Mouse (Mus musculus) central nervous system, embryonic 11.5 days (tissue): ENCODE measurements around the gene Olfr1034. TPM values are rescaled to one million over a fixed set of nuclear protein-coding genes. Genes with fewer than 3 reads are reported as not detected.

ENCODE experiments used
- polyA plus RNA-seq: library from polyadenylated mRNA; depleted of rRNA; stranded (reverse); fragments of >200 nt; gene quantifications from 2 replicates; pipeline ENCODE4 v1.2.3, GENCODE M21; 2012; rRNA removed

Gene Olfr1034
- polyA plus RNA-seq: 0.05 TPM in 1 of 2 replicates, not detected in the other

DNA sequence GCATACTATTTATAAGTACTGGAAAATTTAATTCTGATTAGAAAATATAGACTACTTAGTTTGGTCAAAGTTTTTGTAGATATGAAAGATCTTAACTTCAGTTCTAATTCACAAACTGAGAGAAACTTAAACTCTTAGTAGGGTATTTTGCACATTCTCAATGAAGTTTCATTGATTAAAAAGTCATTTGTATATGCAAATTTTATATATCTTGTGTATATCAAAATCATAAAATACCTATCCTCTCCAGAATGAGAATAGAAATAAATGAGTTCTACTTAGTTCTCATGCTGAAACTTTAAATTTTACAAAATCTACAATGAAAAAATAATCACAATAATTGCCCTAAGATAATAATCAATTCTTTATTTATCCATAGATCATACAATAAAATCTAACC, at the start of gene Olfr1034:
Gene Olfr1034 (plus strand): TSS at position 301 of the 400 bp plus-strand sequence.

DNA sequence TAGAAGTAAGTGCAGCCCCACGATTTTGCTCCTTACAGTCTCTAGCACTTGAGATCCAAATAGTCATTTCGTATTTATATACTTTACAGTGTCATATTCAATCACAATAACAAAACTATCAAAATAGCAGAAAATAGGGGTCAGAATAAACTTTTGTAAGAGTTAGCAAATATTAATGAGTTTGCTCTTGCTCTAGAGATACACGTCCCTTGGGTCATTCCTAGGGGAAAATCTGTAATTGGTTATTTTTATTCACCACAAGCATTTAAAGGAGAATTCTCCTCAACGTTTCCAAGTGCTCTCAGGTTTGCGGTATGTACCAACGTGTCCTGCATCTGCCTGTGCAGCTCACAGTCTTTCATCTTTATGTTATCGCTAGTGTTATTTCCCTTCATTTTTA, 40.4 kb upstream of the Olfr1034 start, which contains the start of gene Olfr1032:
Gene Olfr1032 (plus strand): TSS at position 301 of the 400 bp plus-strand sequence.

DNA sequence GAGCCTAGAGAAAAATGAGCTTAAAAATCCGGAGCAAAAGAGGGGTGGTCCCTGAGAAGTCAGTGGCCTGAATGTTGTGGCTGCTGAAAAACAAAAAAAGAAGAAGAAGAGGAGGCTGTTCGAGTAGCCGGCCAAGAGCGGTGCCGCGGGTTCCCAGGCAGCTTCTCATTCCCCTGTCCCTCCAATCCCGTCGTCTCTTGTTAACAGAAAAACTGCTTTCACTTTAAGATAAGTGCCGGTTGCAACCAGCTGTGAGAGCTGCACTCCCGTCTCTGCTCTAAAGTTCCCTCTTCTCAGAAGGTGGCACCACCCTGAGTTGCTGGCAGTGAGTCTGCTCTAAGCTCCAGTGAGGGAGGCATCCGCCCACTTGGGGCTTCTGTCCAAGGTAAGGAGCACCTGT, 25.3 kb upstream of the Olfr1034 start, which contains the start of gene Olfr1033:
Gene Olfr1033 (plus strand): TSS at position 228 of the 400 bp plus-strand sequence.

DNA sequence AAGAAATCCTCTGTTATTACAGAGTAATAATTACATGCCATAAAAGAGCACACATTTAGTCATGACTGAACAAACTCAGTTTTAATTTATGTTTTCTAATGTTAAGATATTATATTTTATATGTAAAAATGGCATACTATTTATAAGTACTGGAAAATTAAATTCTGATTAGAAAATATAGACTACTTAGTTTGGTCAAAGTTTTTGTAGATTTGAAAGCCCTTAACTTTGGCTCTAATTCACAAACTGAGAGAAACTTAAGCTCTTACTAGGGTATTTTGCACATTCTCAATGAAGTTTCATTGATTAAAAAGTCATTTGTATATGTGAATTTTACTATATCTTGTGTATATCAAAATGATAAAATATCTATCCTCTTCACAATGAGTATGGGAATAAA, 28.0 kb downstream of the Olfr1034 start, which contains the start of gene Olfr1036:
Gene Olfr1036 (plus strand): TSS at position 301 of the 400 bp plus-strand sequence.

DNA sequence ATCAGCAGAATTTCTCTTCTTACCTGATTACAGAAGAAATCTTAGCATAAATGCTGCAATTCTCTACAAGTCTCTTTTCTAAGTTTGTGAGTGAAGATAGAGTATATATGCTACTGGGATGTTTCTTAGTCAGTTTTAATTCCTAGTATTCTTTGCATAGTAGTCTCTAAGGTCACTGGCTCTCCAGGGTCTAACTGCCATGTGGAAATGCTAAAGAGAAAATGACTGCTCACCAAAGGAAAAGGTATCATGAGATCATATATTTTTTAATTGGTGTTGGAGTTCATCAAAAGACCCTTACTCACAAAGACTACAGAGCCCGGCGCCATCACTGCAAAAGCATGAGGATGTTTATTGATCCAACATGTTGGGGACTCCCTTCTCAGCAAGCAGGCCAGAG, 41.6 kb downstream of the Olfr1034 start, which contains the start of gene Olfr1037:
Gene Olfr1037 (minus strand): TSS at position 101 of the 400 bp plus-strand sequence.

Other genes starting within 250 kb of the Olfr1034 start
- gene Olfr1016, start 243.3 kb upstream of the Olfr1034 start, polyA plus RNA-seq: not detected in 2 replicates
- not detected in 2 replicates for gene Olfr1018, start 227.4 kb upstream of the Olfr1034 start, polyA plus RNA-seq
- not detected in 2 replicates for gene Olfr1019, start 200.4 kb upstream of the Olfr1034 start, polyA plus RNA-seq
- not detected in 2 replicates for gene Olfr1020, start 198.8 kb upstream of the Olfr1034 start, polyA plus RNA-seq
- not detected in 2 replicates for gene Olfr1022, start 177.3 kb upstream of the Olfr1034 start, polyA plus RNA-seq
- gene Olfr1023, start 160.2 kb upstream of the Olfr1034 start, polyA plus RNA-seq: not detected in 2 replicates
- not detected in 2 replicates for gene Olfr1024, start 140.8 kb upstream of the Olfr1034 start, polyA plus RNA-seq
- not detected in 2 replicates for gene Olfr1025-ps1, start 130.7 kb upstream of the Olfr1034 start, polyA plus RNA-seq
- not detected in 2 replicates for gene Olfr1026, start 124.3 kb upstream of the Olfr1034 start, polyA plus RNA-seq
- gene Olfr1028, start 95.4 kb upstream of the Olfr1034 start, polyA plus RNA-seq: not detected in 2 replicates
- not detected in 2 replicates for gene Olfr1029, start 72.0 kb upstream of the Olfr1034 start, polyA plus RNA-seq
- not detected in 2 replicates for gene Olfr1030, start 66.6 kb upstream of the Olfr1034 start, polyA plus RNA-seq
- not detected in 2 replicates for gene Olfr1031, start 55.6 kb upstream of the Olfr1034 start, polyA plus RNA-seq
- gene Olfr1032, start 40.3 kb upstream of the Olfr1034 start, polyA plus RNA-seq: not detected in 2 replicates
- 0.06 and 0.14 TPM in 2 replicates for gene Olfr1033, start 25.2 kb upstream of the Olfr1034 start, polyA plus RNA-seq
- gene Olfr1036, start 28.1 kb downstream of the Olfr1034 start, polyA plus RNA-seq: not detected in 2 replicates
- gene Olfr1037, start 41.5 kb downstream of the Olfr1034 start, polyA plus RNA-seq: not detected in 2 replicates
- not detected in 2 replicates for gene Olfr1039, start 90.1 kb downstream of the Olfr1034 start, polyA plus RNA-seq
- gene Olfr1040, start 100.9 kb downstream of the Olfr1034 start, polyA plus RNA-seq: not detected in 2 replicates
- gene Olfr1042, start 116.0 kb downstream of the Olfr1034 start, polyA plus RNA-seq: not detected in 2 replicates
- gene Olfr1043, start 121.7 kb downstream of the Olfr1034 start, polyA plus RNA-seq: not detected in 2 replicates
- gene Olfr1044, start 132.0 kb downstream of the Olfr1034 start, polyA plus RNA-seq: not detected in 2 replicates
- not detected in 2 replicates for gene Olfr52, start 139.8 kb downstream of the Olfr1034 start, polyA plus RNA-seq
- not detected in 2 replicates for gene Olfr1045, start 157.1 kb downstream of the Olfr1034 start, polyA plus RNA-seq
- gene Olfr1046, start 173.5 kb downstream of the Olfr1034 start, polyA plus RNA-seq: not detected in 2 replicates
- gene Olfr1047, start 185.5 kb downstream of the Olfr1034 start, polyA plus RNA-seq: not detected in 2 replicates
- not detected in 2 replicates for gene Olfr1048, start 194.4 kb downstream of the Olfr1034 start, polyA plus RNA-seq
- not detected in 2 replicates for gene Olfr1049, start 212.5 kb downstream of the Olfr1034 start, polyA plus RNA-seq
- not detected in 2 replicates for gene Olfr1051, start 233.2 kb downstream of the Olfr1034 start, polyA plus RNA-seq
- gene Olfr1052, start 246.6 kb downstream of the Olfr1034 start, polyA plus RNA-seq: not detected in 2 replicates